Mouse (Mus musculus) liver, adult 2 months (tissue): ENCODE data around the gene Tcf20.

Experiments used
- CTCF ChIP-seq: fragments of 200-500 bp; IDR thresholded peaks from 2 replicates; pipeline ENCODE4 v1.5.1; 2011; ENCODE audit warnings: low read depth, low read length, control low read depth
- POLR2A ChIP-seq: fragments of 200-500 bp; IDR thresholded peaks from 2 replicates; pipeline ENCODE4 v1.6.1; 2011; ENCODE audit warnings: low read length, control low read depth; ENCODE audit not compliant: insufficient read depth; ENCODE audit errors: extremely low read depth

- TF ChIP-seq POLR2A: no peak
- TF ChIP-seq CTCF: no peak
These were observed 89.4 kb downstream of the Tcf20 start for GRCm38 (mm10) chr15:82898141-82898739.
